Mouse (Mus musculus): ENCODE data around the gene Dazap2. TPM values are rescaled to one million over a fixed set of nuclear protein-coding genes. Genes with fewer than 3 reads are reported as not detected.
A peak's percentile ranks its signal among the peaks of the same experiment; 100 is the strongest.

Gene Dazap2
- polyA plus RNA-seq, 1 experiment from 2014 or later: 232 TPM

- peaks cover 16% of the 10 kb centered on the region for H3K4me1 ChIP-seq (ENCODE audit: control insufficient read depth, insufficient read depth, low read length)
- ATAC-seq (ENCODE audit: insufficient number of reproducible peaks, insufficient read depth, low FRiP score, low read depth): no peak
These were observed 37.2 kb upstream of the Dazap2 start for GRCm38 (mm10) chr15:100577972-100578371.

DNA sequence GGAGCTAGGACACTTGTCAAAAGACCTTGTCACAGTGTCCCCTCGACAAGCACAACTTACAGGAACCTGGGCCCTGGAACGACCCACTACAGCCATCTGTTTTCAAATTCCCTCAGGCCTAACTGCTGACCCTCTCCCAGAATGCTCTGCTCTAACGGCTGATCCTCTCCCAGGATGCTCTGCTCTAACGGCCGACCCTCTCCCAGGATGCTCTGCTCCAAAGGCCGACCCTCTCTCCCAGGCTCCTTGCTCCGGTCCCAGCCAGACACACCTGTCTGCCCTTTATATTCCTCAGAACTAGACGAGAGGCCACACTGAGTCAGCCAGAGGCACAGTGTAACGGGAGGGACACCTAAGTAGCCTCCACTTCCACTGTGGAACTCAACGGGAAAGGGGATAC, 35.0 kb upstream of the Dazap2 start:
- ATAC-seq (ENCODE audit: insufficient number of reproducible peaks, insufficient read depth, low FRiP score, low read depth): no peak
- H3K9me3 ChIP-seq (ENCODE audit: control insufficient read depth, low read depth, low read length): no peaks in the 10 kb centered on the region
- peaks cover under 1% of the 10 kb centered on the region; the same call in 1 of the 2 replicates for H3K4me1 ChIP-seq (ENCODE audit: control insufficient read depth, insufficient read depth, low read length)
- no peak overlapping the region for H3K4me2 ChIP-seq (replicated peaks; ENCODE audit: low read depth, low read length)
- H3K4me3 ChIP-seq (ENCODE audit: low read depth, low read length): no peak overlapping the region
- no peaks in the 10 kb centered on the region for H3K27me3 ChIP-seq (ENCODE audit: control insufficient read depth, insufficient read depth, low read length)
- 85% methylated on average over 10 of the region's 10 CpGs for WGBS
- no peak overlapping the region for H3K27ac ChIP-seq (ENCODE audit: low read length)
- H3K36me3 ChIP-seq (ENCODE audit: control insufficient read depth, insufficient read depth, low read length): no peaks in the 10 kb centered on the region; the same call in 1 of the 2 replicates
- no peak overlapping the region for H3K9ac ChIP-seq (replicated peaks; ENCODE audit: low read depth, low read length)

More at GRCm38 (mm10) chr15:100577972-100578371, 37.2 kb upstream of the Dazap2 start:
- WGBS: 83% methylated on average over 16 of the region's 16 CpGs
- Histone ChIP-seq H3K4me2 (replicated peaks; ENCODE audit: low read depth, low read length) (no peak overlapping the region), H3K27ac (ENCODE audit: low read length) (no peak overlapping the region), H3K36me3 (ENCODE audit: control insufficient read depth, insufficient read depth, low read length) (no peaks in the 10 kb centered on the region; the same call in 1 of the 2 replicates), H3K9me3 (ENCODE audit: control insufficient read depth, low read depth, low read length) (no peaks in the 10 kb centered on the region), H3K4me3 (ENCODE audit: low read depth, low read length) (no peak overlapping the region), H3K27me3 (ENCODE audit: control insufficient read depth, insufficient read depth, low read length) (no peaks in the 10 kb centered on the region), H3K9ac (replicated peaks; ENCODE audit: low read depth, low read length) (no peak overlapping the region)

DNA sequence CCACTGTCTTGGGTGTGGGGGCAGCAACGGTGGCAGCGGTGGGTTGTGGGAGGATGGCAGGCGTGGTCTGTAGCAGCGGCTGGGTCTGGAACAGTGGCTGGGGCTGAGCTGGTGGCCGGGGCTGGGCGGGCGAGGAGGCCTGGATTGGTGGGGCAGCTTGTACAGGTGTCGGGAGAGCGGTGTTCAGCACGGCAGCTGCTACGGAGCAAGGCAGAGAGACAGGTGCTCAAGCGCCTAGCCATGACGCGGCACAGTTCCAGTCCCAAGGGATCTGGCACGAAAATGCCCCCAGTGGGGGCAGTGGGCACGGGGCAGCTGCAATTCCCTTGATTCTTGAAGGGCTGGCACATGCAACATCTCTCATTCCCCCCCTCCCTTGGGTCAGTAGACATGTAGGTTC, 29.2 kb upstream of the Dazap2 start:
- Histone ChIP-seq H3K9ac (replicated peaks; ENCODE audit: low read depth, low read length) (no peak overlapping the region), H3K27me3 (ENCODE audit: control insufficient read depth, insufficient read depth, low read length) (no peaks in the 10 kb centered on the region), H3K4me2 (replicated peaks; ENCODE audit: low read depth, low read length) (no peak overlapping the region), H3K36me3 (ENCODE audit: control insufficient read depth, insufficient read depth, low read length) (no peaks in the 10 kb centered on the region; the same call in 1 of the 2 replicates), H3K27ac (ENCODE audit: low read length) (no peak overlapping the region), H3K9me3 (ENCODE audit: control insufficient read depth, low read depth, low read length) (no peaks in the 10 kb centered on the region), H3K4me3 (ENCODE audit: low read depth, low read length) (no peak overlapping the region), H3K4me1 (ENCODE audit: control insufficient read depth, insufficient read depth, low read length) (no peaks in the 10 kb centered on the region)
- no peak for ATAC-seq (ENCODE audit: insufficient number of reproducible peaks, insufficient read depth, low FRiP score, low read depth)
- WGBS: 95% methylated on average over 16 of the region's 16 CpGs

DNA sequence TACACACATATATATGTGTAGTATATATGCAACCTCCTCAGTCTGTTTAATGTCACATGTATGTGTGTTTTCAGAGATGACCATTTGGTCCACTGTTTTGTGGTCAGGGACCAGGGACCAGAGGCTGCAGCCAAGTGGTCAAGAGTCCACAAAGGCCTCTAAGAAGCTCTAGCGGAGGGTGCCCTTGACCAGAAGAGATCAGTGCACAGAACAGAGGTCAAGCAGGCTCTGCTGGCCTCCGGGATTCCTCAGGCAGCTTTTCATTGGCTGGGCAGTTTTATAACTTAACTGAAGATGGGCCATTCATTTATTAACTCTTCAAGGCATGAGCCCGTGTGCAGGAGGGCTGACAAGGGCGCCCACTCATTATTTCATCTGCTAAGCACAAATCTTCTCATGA, 28.0 kb upstream of the Dazap2 start:
- 78% methylated on average over 4 of the region's 4 CpGs for WGBS
- H3K27me3 ChIP-seq (ENCODE audit: control insufficient read depth, insufficient read depth, low read length): no peaks in the 10 kb centered on the region
- no peaks in the 10 kb centered on the region for H3K4me1 ChIP-seq (ENCODE audit: control insufficient read depth, insufficient read depth, low read length)
- H3K4me3 ChIP-seq (ENCODE audit: low read depth, low read length): no peak overlapping the region
- H3K9me3 ChIP-seq (ENCODE audit: control insufficient read depth, low read depth, low read length): no peaks in the 10 kb centered on the region
- H3K9ac ChIP-seq (replicated peaks; ENCODE audit: low read depth, low read length): no peak overlapping the region
- H3K36me3 ChIP-seq (ENCODE audit: control insufficient read depth, insufficient read depth, low read length): no peaks in the 10 kb centered on the region; the same call in 1 of the 2 replicates
- H3K27ac ChIP-seq (ENCODE audit: low read length): no peak overlapping the region
- ATAC-seq (ENCODE audit: insufficient number of reproducible peaks, insufficient read depth, low FRiP score, low read depth): no peak
- H3K4me2 ChIP-seq (replicated peaks; ENCODE audit: low read depth, low read length): no peak overlapping the region

GRCm38 (mm10) chr15:100588297-100588696, 26.9 kb upstream of the Dazap2 start:
- Histone ChIP-seq H3K4me2 (replicated peaks; ENCODE audit: low read depth, low read length) (no peak overlapping the region), H3K27ac (ENCODE audit: low read length) (no peak overlapping the region), H3K9me3 (ENCODE audit: control insufficient read depth, low read depth, low read length) (no peaks in the 10 kb centered on the region), H3K36me3 (ENCODE audit: control insufficient read depth, insufficient read depth, low read length) (no peaks in the 10 kb centered on the region; the same call in 1 of the 2 replicates), H3K27me3 (ENCODE audit: control insufficient read depth, insufficient read depth, low read length) (no peaks in the 10 kb centered on the region), H3K4me1 (ENCODE audit: control insufficient read depth, insufficient read depth, low read length) (no peaks in the 10 kb centered on the region), H3K4me3 (ENCODE audit: low read depth, low read length) (no peak overlapping the region), H3K9ac (replicated peaks; ENCODE audit: low read depth, low read length) (no peak overlapping the region)
- no peak for ATAC-seq (ENCODE audit: insufficient number of reproducible peaks, insufficient read depth, low FRiP score, low read depth)
- WGBS: 86% methylated on average over 6 of the region's 6 CpGs

DNA sequence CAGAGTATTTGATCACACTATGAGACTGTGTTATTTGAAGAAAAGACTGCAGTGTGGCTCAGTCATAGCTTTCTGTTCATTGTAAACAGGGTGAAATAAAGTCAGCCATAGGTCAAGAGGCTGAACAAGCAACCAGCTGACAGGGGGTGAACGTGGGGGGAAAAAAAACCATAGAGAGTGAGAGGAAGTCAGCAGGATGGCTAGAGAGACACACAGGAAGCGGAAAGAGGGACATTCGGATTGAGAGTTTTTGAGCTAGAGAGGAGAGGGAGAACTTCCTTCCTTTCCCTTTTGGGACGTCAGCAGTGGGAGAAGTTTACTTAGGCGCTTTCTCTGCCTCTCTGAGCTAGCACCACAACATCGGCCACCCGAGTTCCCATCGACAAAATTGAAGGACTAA, 24.7 kb upstream of the Dazap2 start:
- Histone ChIP-seq H3K36me3 (ENCODE audit: control insufficient read depth, insufficient read depth, low read length) (no peaks in the 10 kb centered on the region; the same call in 1 of the 2 replicates), H3K4me3 (ENCODE audit: low read depth, low read length) (no peak overlapping the region), H3K4me2 (replicated peaks; ENCODE audit: low read depth, low read length) (no peak overlapping the region), H3K27ac (ENCODE audit: low read length) (no peak overlapping the region), H3K9me3 (ENCODE audit: control insufficient read depth, low read depth, low read length) (no peaks in the 10 kb centered on the region), H3K9ac (replicated peaks; ENCODE audit: low read depth, low read length) (no peak overlapping the region), H3K27me3 (ENCODE audit: control insufficient read depth, insufficient read depth, low read length) (no peaks in the 10 kb centered on the region), H3K4me1 (ENCODE audit: control insufficient read depth, insufficient read depth, low read length) (no peaks in the 10 kb centered on the region)
- no peak for ATAC-seq (ENCODE audit: insufficient number of reproducible peaks, insufficient read depth, low FRiP score, low read depth)
- WGBS: 60% methylated on average over 8 of the region's 8 CpGs

DNA sequence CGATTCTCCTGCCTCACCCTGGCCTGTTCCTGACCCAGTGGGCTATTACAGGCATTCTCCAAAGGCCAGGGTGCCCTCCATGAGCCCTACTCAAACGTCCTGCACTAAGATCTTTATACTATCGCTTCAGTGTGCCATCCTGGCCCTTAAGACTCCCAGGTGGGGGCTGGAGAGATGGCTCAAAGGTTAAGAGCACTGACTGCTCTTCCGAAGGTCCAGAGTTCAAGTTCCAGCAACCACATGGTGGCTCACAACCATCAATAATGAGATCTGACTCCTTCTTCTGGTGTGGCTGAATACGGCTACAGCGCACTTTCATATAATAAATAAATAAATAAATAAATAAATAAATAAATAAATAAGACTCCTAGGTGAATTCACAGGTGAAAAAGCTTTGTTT, 22.3 kb upstream of the Dazap2 start:
- 83% methylated on average over 6 of the region's 6 CpGs for WGBS
- Histone ChIP-seq H3K9me3 (ENCODE audit: control insufficient read depth, low read depth, low read length) (no peaks in the 10 kb centered on the region), H3K36me3 (ENCODE audit: control insufficient read depth, insufficient read depth, low read length) (no peaks in the 10 kb centered on the region), H3K4me1 (ENCODE audit: control insufficient read depth, insufficient read depth, low read length) (no peaks in the 10 kb centered on the region), H3K27me3 (ENCODE audit: control insufficient read depth, insufficient read depth, low read length) (no peaks in the 10 kb centered on the region), H3K4me3 (ENCODE audit: low read depth, low read length) (no peak overlapping the region), H3K4me2 (replicated peaks; ENCODE audit: low read depth, low read length) (no peak overlapping the region), H3K27ac (ENCODE audit: low read length) (no peak overlapping the region), H3K9ac (replicated peaks; ENCODE audit: low read depth, low read length) (no peak overlapping the region)
- ATAC-seq (ENCODE audit: insufficient number of reproducible peaks, insufficient read depth, low FRiP score, low read depth): no peak

- Histone ChIP-seq H3K9me3 (ENCODE audit: control insufficient read depth, low read depth, low read length) (no peaks in the 10 kb centered on the region), H3K27me3 (ENCODE audit: control insufficient read depth, insufficient read depth, low read length) (no peaks in the 10 kb centered on the region), H3K4me1 (ENCODE audit: control insufficient read depth, insufficient read depth, low read length) (0 out of 2 replicates have a peak, but pooled peaks cover 4% of the 10 kb centered on the region), H3K4me2 (replicated peaks; ENCODE audit: low read depth, low read length) (peak overlapping the region; percentile 98), H3K27ac (ENCODE audit: low read length) (no peak overlapping the region), H3K9ac (replicated peaks; ENCODE audit: low read depth, low read length) (no peak overlapping the region), H3K4me3 (ENCODE audit: low read depth, low read length) (peak overlapping the region; percentile 74), H3K36me3 (ENCODE audit: control insufficient read depth, insufficient read depth, low read length) (no peaks in the 10 kb centered on the region)
- no peak for ATAC-seq (ENCODE audit: insufficient number of reproducible peaks, insufficient read depth, low FRiP score, low read depth)
- WGBS: 25% methylated on average over 9 of the region's 9 CpGs
These were observed 16.8 kb upstream of the Dazap2 start for GRCm38 (mm10) chr15:100598287-100598882.

- peak overlapping the region; percentile 69 for H3K9ac ChIP-seq (replicated peaks; ENCODE audit: low read depth, low read length)
- no peaks in the 10 kb centered on the region for H3K27me3 ChIP-seq (ENCODE audit: control insufficient read depth, insufficient read depth, low read length)
- H3K9me3 ChIP-seq (ENCODE audit: control insufficient read depth, low read depth, low read length): no peaks in the 10 kb centered on the region
- H3K4me3 ChIP-seq (ENCODE audit: low read depth, low read length): peak overlapping the region; percentile 74
- H3K4me1 ChIP-seq (ENCODE audit: control insufficient read depth, insufficient read depth, low read length): 0 out of 2 replicates have a peak, but pooled peaks cover 4% of the 10 kb centered on the region
- H3K4me2 ChIP-seq (replicated peaks; ENCODE audit: low read depth, low read length): peak overlapping the region; percentile 98
- H3K36me3 ChIP-seq (ENCODE audit: control insufficient read depth, insufficient read depth, low read length): no peaks in the 10 kb centered on the region
- H3K27ac ChIP-seq (ENCODE audit: low read length): no peak overlapping the region; the same call in 1 of the 2 replicates
- 3% methylated on average over 12 of the region's 12 CpGs for WGBS
- ATAC-seq (ENCODE audit: insufficient number of reproducible peaks, insufficient read depth, low FRiP score, low read depth): no peak
These were observed 16.3 kb upstream of the Dazap2 start for GRCm38 (mm10) chr15:100598883-100599275.
